Mouse (Mus musculus) urinary bladder, postnatal 25 days (tissue): ENCODE results near the gene Morc2a.

Experiments
- DNase-seq: peaks from one replicate; pipeline ENCODE4 v3.0.0; 2022; ENCODE audit warnings: low spot score

Morc2a gene

GRCm38 (mm10) chr11:3733933-3734636 is 85.1 kb downstream of the Morc2a start:
- DNase-seq = no peak

- DNase-seq = no peak
Observed at GRCm38 (mm10) chr11:3735715-3736114, 86.7 kb downstream of the Morc2a start.

- no peak for DNase-seq
Observed at GRCm38 (mm10) chr11:3738778-3739177, 89.8 kb downstream of the Morc2a start.
